Mouse (Mus musculus): ENCODE data around the gene Il1rapl1. TPM values are rescaled to one million over a fixed set of nuclear protein-coding genes. Genes with fewer than 3 reads are reported as not detected.

Gene Il1rapl1
- total RNA-seq (2021): 10 to 100 TPM; 28.0 to 39.0 TPM

- intact Hi-C loops (cut with DNase I): no loop called here
- DNase-seq (ENCODE audit: low spot score in 2 of 2): peak; percentile 31 to 33
Observed at GRCm38 (mm10) chrX:88115609-88116073, at the start of gene Il1rapl1. Il1rapl1 (minus strand) TSS chrX:88115645.

GRCm38 (mm10) chrX:88158037-88158436 is 42.6 kb upstream of the Il1rapl1 start:
- no peak for DNase-seq (ENCODE audit: low spot score in 2 of 2)
- intact Hi-C loops (cut with DNase I): no loop called here

- intact Hi-C loops (cut with DNase I): no loop called here
- DNase-seq (ENCODE audit: low spot score in 2 of 2): no peak
Observed at GRCm38 (mm10) chrX:88125612-88126011, 10.2 kb upstream of the Il1rapl1 start.

- intact Hi-C loops (cut with DNase I): no loop called here
- no peak for DNase-seq (ENCODE audit: low spot score in 2 of 2)
Observed at GRCm38 (mm10) chrX:88120070-88120469, 4.6 kb upstream of the Il1rapl1 start.

- no peak for DNase-seq (ENCODE audit: low spot score in 2 of 2)
- intact Hi-C loops (cut with DNase I): no loop called here
Observed at GRCm38 (mm10) chrX:88117858-88118257, 2.4 kb upstream of the Il1rapl1 start.

GRCm38 (mm10) chrX:88116326-88116725 is 881 bp upstream of the Il1rapl1 start:
- intact Hi-C loops (cut with DNase I): no loop called here

GRCm38 (mm10) chrX:88113561-88113960 is 1.9 kb downstream of the Il1rapl1 start:
- intact Hi-C loops (cut with DNase I): loop anchor here (5.0 kb wide), 1 partner anchor 456 kb away; no protein-coding TSS in a partner anchor
- peak in 1 of 2 experiments; percentile 35 for DNase-seq (ENCODE audit: low spot score in 2 of 2)

More at GRCm38 (mm10) chrX:88116326-88116725, 881 bp upstream of the Il1rapl1 start:
- DNase-seq (ENCODE audit: low spot score in 2 of 2): no peak

GRCm38 (mm10) chrX:88112254-88112653 is 3.2 kb downstream of the Il1rapl1 start:
- DNase-seq (ENCODE audit: low spot score in 2 of 2): no peak
- intact Hi-C loops (cut with DNase I): loop anchor here (5.0 kb wide), 1 partner anchor 455 kb away; no protein-coding TSS in a partner anchor

GRCm38 (mm10) chrX:88109733-88110132 is 5.7 kb downstream of the Il1rapl1 start:
- intact Hi-C loops (cut with DNase I): loop anchor here (5.0 kb wide), 1 partner anchor 452 kb away; no protein-coding TSS in a partner anchor
- no peak for DNase-seq (ENCODE audit: low spot score in 2 of 2)

GRCm38 (mm10) chrX:88093936-88094569 is 21.4 kb downstream of the Il1rapl1 start:
- intact Hi-C loops (cut with DNase I): no loop called here
- no peak for DNase-seq (ENCODE audit: low spot score in 2 of 2)

GRCm38 (mm10) chrX:88089873-88090272 is 25.6 kb downstream of the Il1rapl1 start:
- intact Hi-C loops (cut with DNase I): no loop called here
- DNase-seq (ENCODE audit: low spot score in 2 of 2): no peak

GRCm38 (mm10) chrX:88072741-88073419 is 42.6 kb downstream of the Il1rapl1 start:
- DNase-seq (ENCODE audit: low spot score in 2 of 2): peak; percentile 5 to 7
- intact Hi-C loops (cut with DNase I): no loop called here

- DNase-seq (ENCODE audit: low spot score in 2 of 2): no peak
Observed at GRCm38 (mm10) chrX:88070368-88070767, 45.1 kb downstream of the Il1rapl1 start.

GRCm38 (mm10) chrX:88043556-88043955 is 71.9 kb downstream of the Il1rapl1 start:
- intact Hi-C loops (cut with DNase I): no loop called here
- DNase-seq (ENCODE audit: low spot score in 2 of 2): no peak

More at GRCm38 (mm10) chrX:88070368-88070767, 45.1 kb downstream of the Il1rapl1 start:
- intact Hi-C loops (cut with DNase I): no loop called here

GRCm38 (mm10) chrX:88038984-88039383 is 76.5 kb downstream of the Il1rapl1 start:
- intact Hi-C loops (cut with DNase I): no loop called here
- DNase-seq (ENCODE audit: low spot score in 2 of 2): peak in 1 of 2 experiments; percentile 7

- DNase-seq (ENCODE audit: low spot score in 2 of 2): no peak
- intact Hi-C loops (cut with DNase I): no loop called here
Observed at GRCm38 (mm10) chrX:87897172-87897571, 218.3 kb downstream of the Il1rapl1 start.

GRCm38 (mm10) chrX:87891916-87892315 is 223.5 kb downstream of the Il1rapl1 start:
- intact Hi-C loops (cut with DNase I): no loop called here

GRCm38 (mm10) chrX:87854107-87854506 is 261.3 kb downstream of the Il1rapl1 start:
- intact Hi-C loops (cut with DNase I): no loop called here
- no peak for DNase-seq (ENCODE audit: low spot score in 2 of 2)

More at GRCm38 (mm10) chrX:87891916-87892315, 223.5 kb downstream of the Il1rapl1 start:
- DNase-seq (ENCODE audit: low spot score in 2 of 2): no peak

- intact Hi-C loops (cut with DNase I): no loop called here
- DNase-seq (ENCODE audit: low spot score in 2 of 2): no peak
Observed at GRCm38 (mm10) chrX:87813884-87814283, 301.6 kb downstream of the Il1rapl1 start.

GRCm38 (mm10) chrX:87807717-87808116 is 307.7 kb downstream of the Il1rapl1 start:
- no peak for DNase-seq (ENCODE audit: low spot score in 2 of 2)
- intact Hi-C loops (cut with DNase I): no loop called here

GRCm38 (mm10) chrX:87793011-87793410 is 322.4 kb downstream of the Il1rapl1 start:
- intact Hi-C loops (cut with DNase I): no loop called here
- no peak for DNase-seq (ENCODE audit: low spot score in 2 of 2)
